Mouse (Mus musculus): ENCODE measurements around the gene Gja4. TPM values are rescaled to one million over a fixed set of nuclear protein-coding genes. Genes with fewer than 3 reads are reported as not detected.

Gja4 gene
- total RNA-seq, 4 experiments from 2014 or later, result 1.6 to 4.4 (median 3.2) TPM

DNA sequence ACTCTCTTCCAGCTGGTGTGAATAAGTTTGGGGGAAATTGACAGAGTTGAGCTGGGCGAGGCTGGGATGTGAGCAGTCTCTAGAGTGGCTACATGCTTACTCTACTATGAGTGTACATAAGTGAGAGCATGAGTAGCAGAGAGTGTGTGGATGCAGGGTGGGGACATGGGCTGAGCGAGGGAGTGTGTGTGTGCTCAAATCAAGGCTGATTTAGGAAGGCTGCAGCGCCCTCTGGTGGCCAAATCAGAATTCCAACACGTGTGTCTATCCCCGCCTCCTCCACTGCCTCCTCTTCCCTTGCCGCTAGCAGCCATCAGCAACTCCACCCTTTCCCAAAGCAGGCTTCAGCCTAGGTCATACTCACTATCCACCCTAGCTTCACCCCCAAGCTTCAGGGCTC is 10.9 kb upstream of the Gja4 start:
- DNase-seq (ENCODE audit: low spot score in 2 of 2), result peak; percentile 44 to 83

DNA sequence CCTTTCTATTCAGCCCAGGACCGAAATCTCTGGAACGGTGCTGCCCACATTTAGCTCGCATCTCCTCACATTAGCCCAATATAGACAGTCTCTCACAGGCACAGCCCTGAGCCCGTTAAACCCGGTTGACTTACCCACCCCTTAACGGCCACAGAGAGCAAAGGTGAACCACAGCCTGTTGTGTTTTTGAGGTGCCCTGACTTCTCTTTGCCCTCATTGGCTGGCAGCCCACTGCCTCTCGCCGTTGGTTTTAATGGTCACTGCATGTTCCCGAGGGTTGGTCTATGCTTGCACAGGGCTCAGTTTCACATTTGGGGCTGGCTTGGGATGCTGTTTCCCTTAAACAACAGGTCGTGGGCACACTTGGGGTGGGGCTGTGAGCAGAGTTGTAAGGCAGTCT is 10.5 kb upstream of the Gja4 start:
- DNase-seq (ENCODE audit: low spot score in 2 of 2), result no peak

DNA sequence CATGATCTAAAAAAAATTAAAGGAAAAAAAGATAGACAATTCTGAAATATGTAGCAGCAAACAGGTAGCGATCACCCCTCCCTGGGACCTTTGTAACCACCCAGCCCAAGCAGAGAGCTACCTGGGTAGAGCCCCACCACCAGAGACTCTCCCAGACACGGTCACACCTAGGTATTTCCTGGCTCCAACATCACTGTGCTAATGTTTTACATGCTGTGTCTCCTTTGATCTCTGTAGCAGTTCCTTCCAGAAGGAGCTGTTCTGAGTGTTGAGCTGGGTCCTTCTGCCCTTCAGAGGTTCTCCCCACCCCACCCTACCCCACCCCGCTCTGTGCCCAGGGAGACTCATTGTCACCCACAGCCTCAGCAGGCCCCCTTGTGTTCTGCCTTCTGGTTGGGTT is 9.8 kb upstream of the Gja4 start:
- no peak for DNase-seq (ENCODE audit: low spot score in 2 of 2)

DNA sequence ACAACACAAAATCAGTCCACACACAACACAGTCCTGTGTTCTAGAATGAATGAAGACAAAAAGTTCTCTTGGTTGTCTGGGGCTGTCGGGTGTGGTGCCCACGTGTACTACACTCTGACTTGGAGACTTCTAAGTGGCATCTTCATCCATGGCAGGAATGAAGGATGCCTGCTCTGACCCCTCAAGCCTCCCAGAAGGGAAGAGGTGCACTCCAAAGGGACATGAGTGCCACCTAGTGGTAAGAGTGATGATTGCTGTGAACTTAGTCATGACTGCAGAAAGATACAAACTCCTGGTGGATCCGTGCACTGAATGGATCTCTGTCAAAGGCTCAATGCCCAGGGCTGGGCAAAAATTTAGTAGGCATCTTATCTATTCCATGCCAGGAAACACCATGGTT is 5.8 kb upstream of the Gja4 start:
- DNase-seq (ENCODE audit: low spot score in 2 of 2), result peak in 1 of 2 experiments; percentile 57

DNA sequence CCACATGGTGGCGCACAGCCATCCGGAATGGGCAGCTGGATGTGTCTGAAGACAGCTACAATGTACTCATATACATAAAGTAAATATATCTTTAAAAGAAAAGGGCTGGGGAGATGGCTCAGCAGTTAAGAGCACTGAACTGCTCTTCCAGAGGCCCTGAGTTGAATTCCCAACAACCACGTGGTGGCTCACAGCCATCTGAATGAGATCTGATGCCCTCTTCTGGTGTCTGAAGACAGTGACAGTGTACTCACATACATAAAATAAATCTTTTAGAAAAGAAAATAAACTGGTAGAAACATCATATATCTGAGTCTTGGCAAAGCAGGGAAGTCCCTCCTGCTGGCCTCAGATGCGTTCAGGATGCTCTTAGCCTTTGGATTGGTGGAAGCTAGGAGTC is 3.3 kb upstream of the Gja4 start:
- DNase-seq (ENCODE audit: low spot score in 2 of 2), result no peak

DNA sequence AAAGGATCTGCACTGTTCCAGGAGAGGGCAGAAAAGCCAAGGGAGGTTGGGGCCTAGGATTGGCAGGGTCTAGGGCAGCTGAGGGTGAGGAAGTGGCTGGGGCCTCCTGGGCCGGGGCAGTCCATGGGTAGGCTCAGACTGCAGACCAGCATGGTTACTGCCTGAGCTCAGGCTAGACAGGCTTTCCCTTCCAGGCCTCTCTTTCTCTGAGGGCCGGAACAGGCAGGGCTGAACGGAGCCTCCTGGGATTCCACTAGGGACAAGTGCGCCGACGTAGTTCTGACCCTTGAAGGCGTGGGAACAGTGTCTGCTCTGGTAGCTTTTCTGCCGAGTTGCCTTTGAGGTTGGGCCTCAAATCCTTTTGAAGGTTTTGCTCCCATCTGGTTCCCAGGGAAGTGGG is 1.9 kb upstream of the Gja4 start:
- no peak for DNase-seq (ENCODE audit: low spot score in 2 of 2)

DNA sequence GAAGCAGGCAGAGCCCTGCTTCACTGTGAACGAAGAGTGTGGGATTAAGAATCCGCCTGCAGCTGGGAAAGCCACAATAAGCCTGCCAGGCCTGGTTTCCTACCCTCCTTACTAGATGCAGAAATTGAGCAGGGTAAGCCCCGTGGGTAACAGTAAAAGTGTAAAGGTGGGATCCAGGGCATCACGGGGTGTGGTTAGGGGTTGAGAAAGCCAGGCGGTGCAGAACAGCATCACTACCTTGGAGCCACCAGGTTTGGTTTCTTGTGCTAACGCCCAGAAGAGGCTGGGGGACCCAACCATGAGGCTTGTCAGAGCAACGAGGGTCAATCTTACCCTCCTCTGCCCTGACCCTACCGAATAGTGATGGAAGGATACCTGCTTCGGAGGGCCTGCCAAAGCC is 746 bp upstream of the Gja4 start:
- DNase-seq (ENCODE audit: low spot score in 2 of 2), result no peak

DNA sequence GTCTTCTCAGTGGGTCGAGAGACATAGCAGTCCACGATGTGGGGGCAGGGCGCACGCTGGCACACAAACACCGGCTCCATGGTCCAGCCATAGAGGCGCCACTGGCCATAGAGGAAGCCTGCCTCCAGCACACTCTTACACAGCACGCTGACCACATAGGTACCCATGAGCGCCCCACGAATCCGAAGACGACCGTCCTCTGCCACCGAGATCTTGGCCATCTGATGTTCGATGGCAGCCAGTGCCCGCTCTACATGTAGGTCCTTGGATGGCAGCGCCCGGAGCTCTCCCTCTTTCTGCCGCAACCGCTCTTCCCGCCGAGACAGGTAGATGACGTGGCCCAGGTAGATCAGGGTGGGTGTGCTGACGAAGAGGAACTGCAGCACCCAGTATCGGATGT is 1.5 kb downstream of the Gja4 start:
- no peak for DNase-seq (ENCODE audit: low spot score in 2 of 2)

DNA sequence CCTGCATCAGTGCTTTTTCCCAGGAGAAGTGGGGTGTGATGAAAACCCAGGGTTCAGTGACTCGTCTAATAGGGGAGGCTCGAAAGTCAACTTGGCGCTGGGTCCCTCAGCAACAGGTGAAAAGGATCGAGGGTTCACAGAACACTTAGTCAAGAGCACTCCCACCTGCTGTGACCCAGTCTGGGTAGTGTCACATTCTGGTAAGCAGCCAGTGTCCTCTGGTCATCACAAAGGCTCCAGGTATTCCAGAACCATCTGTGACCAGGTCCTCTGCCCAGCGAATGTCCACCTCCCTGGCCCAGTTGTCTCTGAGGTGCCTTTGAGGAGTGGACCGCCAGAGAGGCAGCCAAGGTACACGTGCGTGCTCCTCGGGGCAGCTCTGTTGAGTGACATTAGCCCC is 2.3 kb downstream of the Gja4 start:
- DNase-seq (ENCODE audit: low spot score in 2 of 2), result no peak

DNA sequence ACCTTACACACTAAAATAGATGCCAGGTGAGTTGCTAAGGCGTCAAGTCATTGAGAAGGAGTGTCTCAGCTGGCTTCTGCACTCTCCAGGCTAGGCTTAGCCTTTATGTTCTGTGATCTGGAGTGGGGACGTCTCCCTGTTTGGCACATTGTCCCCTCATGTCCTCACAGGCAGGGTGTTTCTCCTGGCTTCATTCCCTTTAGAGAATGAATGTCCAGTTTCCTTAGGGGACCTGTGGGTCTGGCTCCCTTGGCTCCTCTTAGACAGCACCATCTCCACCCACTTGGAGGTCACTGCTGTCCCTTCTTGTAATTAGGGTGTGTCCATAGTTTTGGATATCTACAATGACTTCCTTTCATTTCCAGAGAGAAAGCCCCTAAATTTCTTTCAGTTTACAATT is 6.9 kb downstream of the Gja4 start:
- no peak for DNase-seq (ENCODE audit: low spot score in 2 of 2)

DNA sequence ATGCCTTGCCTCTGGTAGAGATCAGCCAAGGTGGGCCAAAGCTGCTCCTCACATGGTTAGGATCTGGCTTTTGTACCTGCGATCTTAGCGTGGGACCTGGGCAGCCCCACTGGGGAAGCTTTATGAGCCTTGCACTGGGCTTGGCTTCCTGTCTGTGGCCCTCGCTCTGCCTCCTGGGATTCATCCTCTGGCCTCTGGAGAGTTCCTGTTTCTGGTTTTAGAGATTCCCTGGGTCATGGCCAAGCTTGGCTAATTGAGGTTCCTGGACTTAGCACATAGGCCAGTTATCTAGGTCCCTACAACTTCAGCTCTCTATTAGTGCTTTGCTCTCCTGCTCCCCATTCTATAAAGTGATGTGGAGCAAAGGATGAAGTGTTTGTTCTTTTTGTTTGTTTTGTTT is 10.0 kb downstream of the Gja4 start:
- DNase-seq (ENCODE audit: low spot score in 2 of 2), result no peak

DNA sequence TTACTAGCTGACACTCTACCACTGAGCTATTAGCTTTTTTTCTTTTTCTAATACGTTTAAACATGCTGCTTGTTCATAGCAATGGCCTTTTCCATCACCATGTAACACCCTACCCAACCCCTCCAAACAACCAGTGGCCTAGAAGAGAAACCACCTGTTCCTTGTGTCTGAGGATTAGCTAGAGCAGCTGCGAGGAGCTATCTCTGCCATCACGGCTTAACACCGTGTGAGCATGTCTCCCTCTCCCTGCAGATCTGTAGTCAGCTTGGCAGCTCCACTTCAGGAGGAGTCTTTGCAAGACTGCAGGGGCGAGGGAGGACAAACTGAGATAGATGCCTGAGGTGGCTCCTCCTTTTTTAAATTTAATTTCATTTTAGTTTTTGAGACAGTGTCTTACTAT is 13.3 kb downstream of the Gja4 start:
- DNase-seq (ENCODE audit: low spot score in 2 of 2), result no peak

DNA sequence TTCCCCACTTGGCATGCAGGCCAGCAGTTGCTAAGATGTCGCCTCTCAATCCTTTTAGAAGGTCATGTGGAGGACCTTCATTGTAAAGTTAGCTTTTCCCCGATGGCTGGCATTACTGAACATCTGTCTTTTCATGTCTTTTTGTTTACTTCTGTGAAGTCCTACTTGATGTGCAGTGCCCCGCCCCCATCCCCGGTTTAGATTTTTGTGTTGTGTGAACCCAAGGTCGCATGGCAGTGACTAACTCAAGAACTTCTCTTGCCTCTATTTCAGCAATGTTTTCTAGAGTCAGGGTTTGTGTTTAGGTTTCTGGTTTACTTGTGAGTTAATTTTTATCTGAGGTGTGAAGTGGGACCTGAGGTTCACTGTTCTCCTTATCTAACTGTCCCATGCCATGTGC is 21.2 kb downstream of the Gja4 start:
- no peak for DNase-seq (ENCODE audit: low spot score in 2 of 2)

DNA sequence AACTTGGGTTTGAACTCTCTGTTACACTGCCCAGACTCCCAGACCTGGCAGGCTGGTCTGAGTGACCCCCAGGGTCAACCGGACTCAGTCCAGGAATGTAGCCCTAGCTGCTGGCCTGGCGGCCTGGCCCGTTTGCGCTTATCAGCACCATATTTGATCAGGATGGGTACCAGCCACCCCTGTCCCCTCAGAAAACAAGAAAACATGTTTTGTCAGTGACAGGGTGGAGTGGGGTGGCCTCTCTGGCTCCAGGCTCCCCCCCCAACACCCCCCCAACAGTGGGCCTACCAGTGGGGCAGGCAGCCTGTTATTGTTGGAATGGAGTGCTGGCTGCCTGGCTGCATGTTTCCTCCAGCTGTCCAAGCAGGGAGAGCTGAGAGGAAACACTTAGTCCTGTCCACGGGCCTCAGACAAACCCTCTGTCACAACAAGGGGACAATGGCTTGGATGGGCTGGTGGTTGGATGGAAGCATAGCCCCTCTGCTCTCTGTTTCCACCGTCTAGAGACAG is 24.7 kb downstream of the Gja4 start:
- no peak for DNase-seq (ENCODE audit: low spot score in 2 of 2)

DNA sequence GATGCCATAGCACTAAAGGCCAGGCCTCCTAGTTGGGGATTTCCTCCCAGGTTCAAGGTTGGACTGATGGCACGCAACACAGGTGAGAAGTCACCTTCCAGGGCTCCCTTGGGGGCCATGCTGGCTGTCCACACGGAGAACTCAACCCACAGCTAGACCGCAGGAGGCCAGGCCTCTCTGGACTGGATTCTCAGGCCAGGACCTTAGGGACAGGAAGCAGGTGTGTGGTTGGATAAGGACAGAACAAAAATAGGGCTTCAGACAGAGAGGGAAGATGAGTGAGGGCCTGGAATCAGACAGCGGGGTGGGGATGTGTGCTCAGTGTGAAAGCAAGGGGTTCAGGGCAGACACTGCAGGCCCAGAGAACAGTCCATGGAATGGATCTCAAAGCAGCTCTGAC is 26.9 kb downstream of the Gja4 start:
- no peak for DNase-seq (ENCODE audit: low spot score in 2 of 2)

DNA sequence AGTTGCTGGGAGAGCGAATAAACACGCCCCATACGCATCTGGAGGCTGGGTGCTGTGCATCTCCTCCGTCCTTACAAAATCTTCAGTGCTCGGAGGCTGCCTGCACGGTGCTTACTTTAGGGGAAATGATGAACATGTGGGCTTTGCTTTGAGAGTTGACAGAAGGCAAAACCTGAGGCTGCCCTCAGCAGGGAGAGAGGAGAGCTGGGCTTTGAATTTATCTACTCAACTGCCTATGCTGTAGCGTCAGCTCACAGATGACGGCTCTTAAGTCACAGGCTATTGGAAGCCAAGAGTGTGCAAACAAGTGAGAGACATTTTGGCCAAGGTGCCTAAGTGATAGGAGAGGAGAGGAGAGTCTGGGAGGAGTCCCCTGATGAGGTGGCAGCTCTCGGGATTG is 34.6 kb downstream of the Gja4 start:
- DNase-seq (ENCODE audit: low spot score in 2 of 2), result no peak

DNA sequence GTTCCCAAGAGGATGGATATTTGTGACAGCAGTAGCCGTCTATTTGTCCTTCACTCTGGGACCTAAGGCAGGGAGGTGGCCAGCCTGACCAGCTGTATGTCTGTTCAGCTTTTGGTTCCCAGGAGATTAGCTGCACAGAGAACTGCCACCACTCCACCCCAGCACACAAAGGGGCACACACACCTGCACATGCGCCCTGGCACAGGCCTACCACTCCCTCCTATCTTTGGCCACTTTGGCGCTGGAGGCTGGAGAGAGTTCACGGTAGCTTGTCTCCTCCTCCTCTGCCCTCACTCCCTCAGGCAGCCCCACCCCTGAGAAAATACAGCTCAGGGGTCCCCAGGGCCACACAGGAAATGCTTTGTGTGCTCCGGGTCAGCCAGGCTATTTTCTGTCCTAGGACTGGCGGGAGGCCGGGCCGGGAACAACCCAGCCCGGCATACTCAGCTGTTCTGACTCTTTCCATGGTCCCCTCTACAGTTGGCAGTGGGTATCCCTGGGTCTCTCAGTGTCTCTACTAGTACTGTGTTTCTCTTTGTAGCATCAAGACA is 35.3 kb downstream of the Gja4 start:
- no peak for DNase-seq (ENCODE audit: low spot score in 2 of 2)

DNA sequence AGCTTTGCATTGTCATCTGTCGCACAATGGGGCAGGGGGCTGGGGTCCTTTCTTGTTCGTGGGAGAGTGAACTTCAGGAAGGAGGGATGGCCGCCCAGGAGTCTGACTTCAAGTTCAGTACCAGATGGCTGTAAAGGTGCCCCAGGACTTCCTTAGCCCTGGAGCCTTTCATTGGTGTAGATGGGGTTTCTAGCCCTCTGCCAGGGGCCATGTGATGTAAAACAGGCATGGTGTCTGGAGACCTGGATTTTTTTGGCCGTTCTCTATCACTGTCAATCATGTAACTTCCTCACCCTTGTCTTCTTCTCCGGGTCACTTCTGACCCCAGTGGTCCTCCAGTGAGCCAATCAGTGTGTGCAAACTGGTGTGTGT is 49.7 kb downstream of the Gja4 start:
- no peak for DNase-seq (ENCODE audit: low spot score in 2 of 2)

DNA sequence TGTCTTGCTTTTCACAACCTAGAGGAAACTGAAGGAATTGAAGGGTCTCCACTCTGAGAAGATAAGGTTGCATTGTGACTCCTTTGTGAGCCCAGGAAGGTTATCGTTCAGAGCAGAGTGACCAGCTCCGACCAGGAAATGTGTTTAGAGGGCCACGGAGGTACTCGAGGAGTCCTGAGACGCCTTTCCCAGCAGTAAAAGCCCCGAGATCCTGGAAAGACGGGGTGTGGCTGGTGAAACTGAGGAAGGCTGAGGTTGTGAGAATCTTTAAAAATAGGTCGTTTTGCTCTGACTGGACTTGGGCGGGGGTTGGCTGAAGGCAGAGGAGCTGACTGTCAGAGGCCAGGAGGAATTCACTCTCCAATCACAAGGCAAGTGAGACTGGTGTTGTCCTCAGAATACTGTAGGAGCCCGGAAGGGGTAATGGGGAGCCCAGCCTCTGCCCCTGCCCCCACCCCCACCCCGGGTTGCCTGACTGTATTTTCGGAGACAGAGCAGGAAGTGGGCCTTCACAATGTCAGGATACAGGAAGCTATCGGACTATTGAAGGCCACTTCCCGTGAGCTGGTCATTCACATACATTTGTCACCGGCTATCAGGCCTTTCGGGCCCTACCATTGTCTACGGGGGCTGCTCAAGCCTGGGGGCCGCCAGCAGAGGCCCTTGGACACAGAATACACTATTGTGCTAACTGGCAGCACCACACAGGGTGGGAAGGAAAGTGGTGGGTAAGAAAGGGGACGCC is 50.2 kb downstream of the Gja4 start:
- no peak for DNase-seq (ENCODE audit: low spot score in 2 of 2)

DNA sequence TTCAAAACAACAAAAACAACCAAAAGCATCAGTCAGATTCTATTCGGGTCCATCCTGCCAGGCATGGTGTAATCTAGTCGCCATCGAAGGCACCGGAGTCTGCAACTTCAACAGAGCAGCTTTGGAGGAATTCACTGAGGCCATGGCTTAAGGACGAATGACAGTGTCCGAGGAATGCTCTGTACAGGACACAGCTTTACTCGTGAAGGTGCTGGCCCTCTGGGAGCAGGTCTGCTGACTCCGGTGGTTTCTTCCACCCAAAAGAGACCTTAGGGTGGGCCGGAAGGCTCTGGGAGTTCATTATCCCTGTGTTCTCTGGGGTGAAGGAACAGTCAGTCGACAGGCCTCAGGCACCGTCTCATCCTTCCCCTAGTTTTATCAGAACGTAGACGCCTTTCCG is 52.2 kb downstream of the Gja4 start:
- no peak for DNase-seq (ENCODE audit: low spot score in 2 of 2)
